Mouse (Mus musculus) erythroblast, embryonic 14.5 days (primary cell): ENCODE measurements around the gene Vat1l.

ENCODE experiments used
- GATA1 ChIP-seq: IDR thresholded peaks from 2 replicates; pipeline ENCODE4 v1.6.1; 2012; ENCODE audit warnings: low read length, inconsistent platforms, mixed read lengths
- TAL1 ChIP-seq: IDR thresholded peaks from 3 replicates; pipeline ENCODE4 v1.6.1; 2012; ENCODE audit warnings: low read length, inconsistent platforms, mixed read lengths

GRCm38 (mm10) chr8:114164444-114165096, 40.8 kb upstream of the Vat1l start:
- no peak for TF ChIP-seq GATA1
- no peak for TF ChIP-seq TAL1
